Mouse (Mus musculus) heart, adult 10 weeks (tissue): Measurements from ENCODE around the gene Scd2. TPM values are rescaled to one million over a fixed set of nuclear protein-coding genes. Genes with fewer than 3 reads are reported as not detected.

Experiments used
- polyA plus RNA-seq: library from polyadenylated mRNA; stranded (reverse); fragments of 350-450 nt; fragmentation: Illumina TruSeq; extraction: RNeasy Lipid Tissue Mini Kit (QIAGEN cat#74804); gene quantifications from one replicate; pipeline ENCODE4 v1.2.3, GENCODE M21; 2014; ENCODE audit warnings: low read depth, low replicate concordance

The Scd2 gene
- 14.5 TPM for polyA plus RNA-seq

DNA sequence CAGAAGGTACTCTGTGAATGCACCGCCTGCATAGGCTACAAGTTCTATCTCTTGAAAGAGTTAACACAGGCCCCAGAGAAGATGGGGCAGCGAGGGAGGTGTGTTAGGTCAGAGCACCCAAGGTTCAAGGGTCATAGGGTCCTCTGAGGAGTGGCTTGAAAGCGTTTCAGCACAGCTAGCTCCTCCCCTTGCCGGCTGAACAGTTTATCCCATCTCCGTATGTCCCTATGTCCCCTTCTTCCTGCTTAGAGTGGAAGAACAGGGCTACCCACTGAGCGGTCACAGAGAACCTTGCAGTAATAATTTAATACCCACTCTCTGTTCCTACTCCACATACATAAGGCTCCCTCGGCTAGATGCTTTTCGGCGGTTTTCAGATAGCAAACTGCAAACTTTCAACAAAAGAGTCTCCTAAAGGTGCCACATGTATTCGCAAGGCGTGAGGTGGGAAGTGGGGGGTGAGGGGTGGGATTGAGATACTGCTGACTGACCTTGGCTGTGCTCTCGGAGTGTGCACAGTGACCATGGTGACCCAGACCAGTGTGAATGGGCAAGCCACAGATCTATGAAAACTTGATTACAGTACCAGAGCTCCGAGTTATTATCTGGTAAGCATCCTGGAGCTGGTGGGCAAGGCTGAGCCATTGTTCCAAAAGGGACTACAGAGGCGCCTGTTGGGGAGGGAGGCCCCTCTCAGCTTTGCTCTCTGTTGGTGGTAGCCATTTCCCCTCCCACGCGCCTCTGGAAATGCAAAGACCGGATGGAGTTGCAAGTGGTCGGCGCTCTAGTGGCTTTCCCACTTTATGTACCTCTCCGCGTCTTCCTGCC, at the start of gene Scd2:
Gene Scd2 (plus strand): TSS at position 734 of the 828 bp plus-strand sequence.

GRCm38 (mm10) chr19:44332833-44333623, 39.6 kb downstream of the Scd2 start, which contains the start of gene Scd4:
Gene Scd4, plus strand, starts transcription at chr19:44333092.

Other genes with a start within 250 kb of the Scd2 start
- gene Erlin1, start 223.9 kb upstream of the Scd2 start, polyA plus RNA-seq = 8.6 TPM
- 48.2 TPM for gene Chuk, start 186.2 kb upstream of the Scd2 start, polyA plus RNA-seq
- gene Cwf19l1, start 157.8 kb upstream of the Scd2 start, polyA plus RNA-seq = 6.2 TPM
- gene Bloc1s2, start 147.2 kb upstream of the Scd2 start, polyA plus RNA-seq = 31.7 TPM
- gene Pkd2l1, start 101.2 kb upstream of the Scd2 start, polyA plus RNA-seq = not detected
- gene Scd3, start 90.4 kb upstream of the Scd2 start, polyA plus RNA-seq = not detected
- 13.2 TPM for gene Scd4, start 39.4 kb downstream of the Scd2 start, polyA plus RNA-seq
- gene Scd1, start 114.2 kb downstream of the Scd2 start, polyA plus RNA-seq = 33.8 TPM
- gene Wnt8b, start 199.8 kb downstream of the Scd2 start, polyA plus RNA-seq = not detected